Mouse (Mus musculus) megakaryocyte, embryonic 14.5 days (primary cell): Measurements from ENCODE around the gene Map1s.

Experiments
- FLI1 ChIP-seq: IDR thresholded peaks from 2 replicates; pipeline ENCODE4 v1.6.1; 2012; ENCODE audit warnings: low read length, inconsistent platforms, mixed read lengths
- GATA1 ChIP-seq: IDR thresholded peaks from 3 replicates; pipeline ENCODE4 v1.6.1; 2012; ENCODE audit warnings: mixed read lengths, low read length, inconsistent platforms, borderline replicate concordance

DNA sequence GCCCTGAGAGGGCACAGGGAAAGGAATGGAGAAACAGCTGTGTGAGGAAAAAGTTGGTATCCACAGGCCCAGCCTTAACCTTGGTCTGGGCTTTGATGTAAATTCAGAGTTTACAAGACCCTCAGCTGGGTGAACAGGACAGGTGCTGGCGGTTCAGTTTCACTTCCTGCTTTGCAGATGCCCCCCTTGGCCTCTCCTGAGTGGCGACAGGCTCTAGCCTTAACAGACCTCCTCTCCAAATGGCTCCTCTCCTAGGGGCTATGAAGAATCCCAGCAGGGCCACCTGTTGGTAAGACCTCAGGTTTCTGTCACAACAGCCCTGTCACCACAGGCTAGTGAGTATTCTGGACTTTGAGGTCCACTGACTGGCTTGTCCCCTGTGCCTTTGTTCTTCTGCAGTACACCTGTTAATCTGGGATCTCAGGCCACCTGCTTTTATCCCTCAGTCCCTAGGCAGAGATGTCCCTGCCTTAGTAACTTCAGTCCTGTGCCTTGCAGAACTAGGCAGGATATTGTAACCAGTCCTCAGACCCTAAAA, 7.0 kb upstream of the Map1s start:
- no peak for TF ChIP-seq GATA1
- no peak for TF ChIP-seq FLI1
